Mouse (Mus musculus) intestine, embryonic 15.5 days (tissue): ENCODE results near the gene Eef1a2. TPM values are rescaled to one million over a fixed set of nuclear protein-coding genes. Genes with fewer than 3 reads are reported as not detected.

Experiments used
- ATAC-seq: fragments of 200-750 bp; cut with Nextera tagmentation; 2 replicates; pipeline ENCODE4 v1.8.0; 2017; ENCODE audit warnings: moderate TSS enrichment, moderate library complexity
- H3K27ac ChIP-seq: fragments of 300-500 bp; sonication (generic); 2 replicates; pipeline ENCODE4 v1.5.1; 2015; ENCODE audit warnings: mild to moderate bottlenecking, inconsistent platforms
- H3K27me3 ChIP-seq: fragments of 300-500 bp; sonication (generic); replicated peaks from 2 replicates; pipeline ENCODE4 v1.6.1; 2015; ENCODE audit warnings: inconsistent platforms
- H3K36me3 ChIP-seq: fragments of 300-500 bp; sonication (generic); 2 replicates; pipeline ENCODE4 v1.6.1; 2015; ENCODE audit warnings: inconsistent platforms
- H3K4me1 ChIP-seq: fragments of 300-500 bp; sonication (generic); replicated peaks from 2 replicates; pipeline ENCODE4 v1.6.1; 2015; ENCODE audit warnings: inconsistent platforms
- H3K4me2 ChIP-seq: fragments of 300-500 bp; sonication (generic); replicated peaks from 2 replicates; pipeline ENCODE4 v1.6.1; 2015; ENCODE audit warnings: mild to moderate bottlenecking, inconsistent platforms
- H3K4me3 ChIP-seq: fragments of 300-500 bp; sonication (generic); replicated peaks from 2 replicates; pipeline ENCODE4 v1.5.1; 2015; ENCODE audit warnings: inconsistent platforms
- H3K9ac ChIP-seq: fragments of 300-500 bp; sonication (generic); 2 replicates; pipeline ENCODE4 v1.6.1; 2015; ENCODE audit warnings: inconsistent platforms
- H3K9me3 ChIP-seq: fragments of 300-500 bp; sonication (generic); 2 replicates; pipeline ENCODE4 v1.6.1; 2016; ENCODE audit warnings: inconsistent platforms
- WGBS: fragments of 180-500 bp; shearing (Covaris S2); methylation state at CpG from one replicate; pipeline ENCODE4 v1.1.7; 2015; 5-methylcytosine and 5-hydroxymethylcytosine counted together
- polyA plus RNA-seq: library from polyadenylated mRNA; unstranded; fragments of >200 nt; fragmentation: Nextera tagmentation; extraction: Ambion mirVana; gene quantifications from 2 replicates; pipeline ENCODE4 v1.2.1, GENCODE M21; 2015

The Eef1a2 gene
- polyA plus RNA-seq, 1 experiment from 2014 or later = 0.26 TPM

- under 1% methylated on average over 64 of the region's 64 CpGs for WGBS
- Histone ChIP-seq H3K27me3 (no peaks in the 10 kb centered on the region), H3K9ac (peak within 1 kb of the TSS; percentile 80), H3K4me1 (peaks cover 8% of the 10 kb centered on the region), H3K9me3 (no peaks in the 10 kb centered on the region), H3K36me3 (no peaks in the 10 kb centered on the region), H3K27ac (peak within 1 kb of the TSS; percentile 95), H3K4me2 (peak within 1 kb of the TSS; percentile 90), H3K4me3 (peak within 1 kb of the TSS; percentile 77)
- ATAC-seq = peak; percentile 97
Observed at GRCm38 (mm10) chr2:181187121-181188000, 30.5 kb upstream of the Eef1a2 start, which contains the start of gene Ppdpf. Gene Ppdpf (plus strand): TSS chr2:181187247.

GRCm38 (mm10) chr2:181186635-181187034 lies 29.8 kb upstream of the Eef1a2 start:
- Histone ChIP-seq H3K4me3 (peak overlapping the region; percentile 77), H3K4me1 (peaks cover 8% of the 10 kb centered on the region), H3K9me3 (no peaks in the 10 kb centered on the region), H3K9ac (peak overlapping the region; percentile 80), H3K36me3 (no peaks in the 10 kb centered on the region), H3K27ac (peak overlapping the region; percentile 95), H3K4me2 (peak overlapping the region; percentile 90), H3K27me3 (no peaks in the 10 kb centered on the region)
- under 1% methylated on average over 14 of the region's 14 CpGs for WGBS
- ATAC-seq = peak; percentile 89

- Histone ChIP-seq H3K9ac (no peak overlapping the region), H3K9me3 (no peaks in the 10 kb centered on the region), H3K27me3 (no peaks in the 10 kb centered on the region), H3K36me3 (no peaks in the 10 kb centered on the region), H3K4me2 (no peak overlapping the region), H3K4me1 (no peaks in the 10 kb centered on the region), H3K27ac (no peak overlapping the region), H3K4me3 (no peak overlapping the region)
- no peak for ATAC-seq
- 69% methylated on average over 6 of the region's 6 CpGs for WGBS
Observed at GRCm38 (mm10) chr2:181180898-181181297, 24.1 kb upstream of the Eef1a2 start.

- 81% methylated on average over 5 of the region's 5 CpGs for WGBS
- Histone ChIP-seq H3K4me1 (no peaks in the 10 kb centered on the region), H3K4me2 (no peak overlapping the region), H3K36me3 (no peaks in the 10 kb centered on the region), H3K27me3 (no peaks in the 10 kb centered on the region), H3K9me3 (no peaks in the 10 kb centered on the region), H3K9ac (no peak overlapping the region), H3K4me3 (no peak overlapping the region), H3K27ac (no peak overlapping the region)
- no peak for ATAC-seq
Observed at GRCm38 (mm10) chr2:181178471-181178870, 21.7 kb upstream of the Eef1a2 start.

GRCm38 (mm10) chr2:181178015-181178414 lies 21.2 kb upstream of the Eef1a2 start:
- Histone ChIP-seq H3K4me3 (no peak overlapping the region), H3K4me1 (no peaks in the 10 kb centered on the region), H3K9ac (no peak overlapping the region), H3K27ac (no peak overlapping the region), H3K9me3 (no peaks in the 10 kb centered on the region), H3K36me3 (no peaks in the 10 kb centered on the region), H3K4me2 (no peak overlapping the region), H3K27me3 (no peaks in the 10 kb centered on the region)
- WGBS = 77% methylated on average over 3 of the region's 3 CpGs
- ATAC-seq = no peak

GRCm38 (mm10) chr2:181174646-181175045 lies 17.8 kb upstream of the Eef1a2 start:
- WGBS = 82% methylated on average over 3 of the region's 3 CpGs
- Histone ChIP-seq H3K36me3 (no peaks in the 10 kb centered on the region), H3K4me2 (no peak overlapping the region), H3K9me3 (no peaks in the 10 kb centered on the region), H3K4me1 (no peaks in the 10 kb centered on the region), H3K9ac (no peak overlapping the region), H3K27me3 (no peaks in the 10 kb centered on the region), H3K27ac (no peak overlapping the region), H3K4me3 (no peak overlapping the region)
- ATAC-seq = no peak

- no peaks in the 10 kb centered on the region for H3K9me3 ChIP-seq
- H3K27ac ChIP-seq = no peak overlapping the region
- no peaks in the 10 kb centered on the region for H3K4me1 ChIP-seq
- no peak overlapping the region for H3K4me3 ChIP-seq
- no peak overlapping the region for H3K9ac ChIP-seq
- no peak for ATAC-seq
- no peak overlapping the region for H3K4me2 ChIP-seq
- H3K36me3 ChIP-seq = no peaks in the 10 kb centered on the region
- 76% methylated on average over 5 of the region's 5 CpGs for WGBS
- 0 out of 2 replicates have a peak, but pooled peaks cover 2% of the 10 kb centered on the region for H3K27me3 ChIP-seq
Observed at GRCm38 (mm10) chr2:181166469-181166868, 9.7 kb upstream of the Eef1a2 start.

GRCm38 (mm10) chr2:181160821-181161220 lies 4.0 kb upstream of the Eef1a2 start:
- Histone ChIP-seq H3K4me3 (no peak overlapping the region), H3K4me2 (no peak overlapping the region), H3K9ac (no peak overlapping the region), H3K4me1 (0 out of 2 replicates have a peak, but pooled peaks cover 2% of the 10 kb centered on the region), H3K36me3 (no peaks in the 10 kb centered on the region), H3K9me3 (no peaks in the 10 kb centered on the region), H3K27ac (no peak overlapping the region), H3K27me3 (peaks cover 36% of the 10 kb centered on the region)
- WGBS = 70% methylated on average over 4 of the region's 4 CpGs
- ATAC-seq = no peak

GRCm38 (mm10) chr2:181159771-181160170 lies 3.0 kb upstream of the Eef1a2 start:
- Histone ChIP-seq H3K27me3 (peaks cover 44% of the 10 kb centered on the region), H3K4me3 (no peak overlapping the region), H3K9ac (no peak overlapping the region), H3K9me3 (no peaks in the 10 kb centered on the region), H3K4me1 (0 out of 2 replicates have a peak, but pooled peaks cover 2% of the 10 kb centered on the region), H3K36me3 (no peaks in the 10 kb centered on the region), H3K27ac (no peak overlapping the region), H3K4me2 (no peak overlapping the region)
- 0% methylated on average over 2 of the region's 2 CpGs for WGBS
- ATAC-seq = no peak

- H3K27me3 ChIP-seq = peaks cover 51% of the 10 kb centered on the region
- no peak for ATAC-seq
- WGBS = 52% methylated on average over 7 of the region's 7 CpGs
- H3K27ac ChIP-seq = no peak overlapping the region
- no peak overlapping the region for H3K4me2 ChIP-seq
- H3K4me1 ChIP-seq = 0 out of 2 replicates have a peak, but pooled peaks cover 2% of the 10 kb centered on the region
- H3K4me3 ChIP-seq = no peak overlapping the region
- H3K36me3 ChIP-seq = no peaks in the 10 kb centered on the region
- no peaks in the 10 kb centered on the region for H3K9me3 ChIP-seq
- no peak overlapping the region for H3K9ac ChIP-seq
Observed at GRCm38 (mm10) chr2:181159091-181159514, 2.3 kb upstream of the Eef1a2 start.

GRCm38 (mm10) chr2:181158471-181158870 lies 1.7 kb upstream of the Eef1a2 start:
- 76% methylated on average over 2 of the region's 2 CpGs for WGBS
- no peaks in the 10 kb centered on the region for H3K36me3 ChIP-seq
- H3K27me3 ChIP-seq = peaks cover 51% of the 10 kb centered on the region
- no peak overlapping the region for H3K4me2 ChIP-seq
- no peak overlapping the region for H3K9ac ChIP-seq
- no peak overlapping the region for H3K27ac ChIP-seq
- no peaks in the 10 kb centered on the region for H3K9me3 ChIP-seq
- H3K4me3 ChIP-seq = no peak overlapping the region
- 0 out of 2 replicates have a peak, but pooled peaks cover 2% of the 10 kb centered on the region for H3K4me1 ChIP-seq
- ATAC-seq = no peak

GRCm38 (mm10) chr2:181157716-181158302 lies 995 bp upstream of the Eef1a2 start:
- Histone ChIP-seq H3K9ac (no peak overlapping the region), H3K36me3 (no peaks in the 10 kb centered on the region), H3K27ac (no peak overlapping the region), H3K27me3 (peaks cover 55% of the 10 kb centered on the region), H3K4me2 (no peak overlapping the region), H3K4me3 (no peak overlapping the region), H3K9me3 (no peaks in the 10 kb centered on the region), H3K4me1 (0 out of 2 replicates have a peak, but pooled peaks cover 2% of the 10 kb centered on the region)
- WGBS = 75% methylated on average over 6 of the region's 6 CpGs
- no peak for ATAC-seq
